Mouse (Mus musculus): ENCODE measurements around the gene Baz2a. TPM values are rescaled to one million over a fixed set of nuclear protein-coding genes. Genes with fewer than 3 reads are reported as not detected.
"Not testable (repeated sequence)": the region's sequence is repeated elsewhere in the genome, so short reads cannot be mapped to it uniquely, and the experiment has no call there.

Baz2a gene
- polyA plus RNA-seq, 1 experiment from 2014 or later, result 11.4 TPM

- ATAC-seq (ENCODE audit: low read depth); H3K4me2 ChIP-seq (ENCODE audit: low read depth, low read length): not testable (repeated sequence)
- H3K36me3 ChIP-seq (ENCODE audit: control insufficient read depth, insufficient read depth, low read length), result peaks cover 19% of the 10 kb centered on the region
These were observed 13.1 kb upstream of the Baz2a start for GRCm38 (mm10) chr10:128078269-128078668.

GRCm38 (mm10) chr10:128080496-128080895 lies 10.9 kb upstream of the Baz2a start:
- H3K4me2 ChIP-seq (ENCODE audit: low read depth, low read length), result no peak overlapping the region
- no peaks in the 10 kb centered on the region for H3K27me3 ChIP-seq (ENCODE audit: control insufficient read depth, insufficient read depth, low read depth, low read length)
- H3K4me3 ChIP-seq (ENCODE audit: low read length), result no peak overlapping the region
- H3K9ac ChIP-seq (ENCODE audit: low read length), result no peak overlapping the region
- peaks cover 9% of the 10 kb centered on the region; the same call in 1 of the 2 replicates for H3K4me1 ChIP-seq (replicated peaks; ENCODE audit: control insufficient read depth, insufficient read depth, low read length)
- 79% methylated on average over 1 of the region's 1 CpGs for WGBS
- H3K9me3 ChIP-seq (ENCODE audit: control insufficient read depth, low read length), result no peaks in the 10 kb centered on the region
- no peak overlapping the region for H3K27ac ChIP-seq (ENCODE audit: low read length)
- H3K36me3 ChIP-seq (ENCODE audit: control insufficient read depth, insufficient read depth, low read length), result peaks cover 16% of the 10 kb centered on the region
- ATAC-seq (ENCODE audit: low read depth), result no peak

More at GRCm38 (mm10) chr10:128078269-128078668, 13.1 kb upstream of the Baz2a start:
- not testable (repeated sequence) for H3K9me3 ChIP-seq (ENCODE audit: control insufficient read depth, low read length); H3K27me3 ChIP-seq (ENCODE audit: control insufficient read depth, insufficient read depth, low read depth, low read length); H3K9ac ChIP-seq (ENCODE audit: low read length); H3K27ac ChIP-seq (ENCODE audit: low read length); H3K4me1 ChIP-seq (replicated peaks; ENCODE audit: control insufficient read depth, insufficient read depth, low read length); H3K4me3 ChIP-seq (ENCODE audit: low read length)
- 77% methylated on average over 5 of the region's 5 CpGs for WGBS

- no peak overlapping the region for H3K27ac ChIP-seq (ENCODE audit: low read length)
- peaks cover 9% of the 10 kb centered on the region; the same call in 1 of the 2 replicates for H3K4me1 ChIP-seq (replicated peaks; ENCODE audit: control insufficient read depth, insufficient read depth, low read length)
These were observed 9.4 kb upstream of the Baz2a start for GRCm38 (mm10) chr10:128081807-128082476.

GRCm38 (mm10) chr10:128082477-128082808 lies 8.9 kb upstream of the Baz2a start:
- H3K9me3 ChIP-seq (ENCODE audit: control insufficient read depth, low read length), result no peaks in the 10 kb centered on the region
- peaks cover 24% of the 10 kb centered on the region for H3K36me3 ChIP-seq (ENCODE audit: control insufficient read depth, insufficient read depth, low read length)
- no peaks in the 10 kb centered on the region for H3K27me3 ChIP-seq (ENCODE audit: control insufficient read depth, insufficient read depth, low read depth, low read length)
- WGBS, result 9% methylated on average over 9 of the region's 9 CpGs
- H3K4me2 ChIP-seq (ENCODE audit: low read depth, low read length), result peak overlapping the region; percentile 73
- H3K4me3 ChIP-seq (ENCODE audit: low read length), result peak overlapping the region; percentile 100
- ATAC-seq (ENCODE audit: low read depth), result no peak
- peak overlapping the region; percentile 34 for H3K27ac ChIP-seq (ENCODE audit: low read length)
- peaks cover 9% of the 10 kb centered on the region; the same call in 1 of the 2 replicates for H3K4me1 ChIP-seq (replicated peaks; ENCODE audit: control insufficient read depth, insufficient read depth, low read length)
- peak overlapping the region; percentile 67 for H3K9ac ChIP-seq (ENCODE audit: low read length)

More at GRCm38 (mm10) chr10:128081807-128082476, 9.4 kb upstream of the Baz2a start:
- Histone ChIP-seq H3K4me3 (ENCODE audit: low read length) (peak overlapping the region; percentile 100), H3K4me2 (ENCODE audit: low read depth, low read length) (peak overlapping the region; percentile 73), H3K36me3 (ENCODE audit: control insufficient read depth, insufficient read depth, low read length) (peaks cover 29% of the 10 kb centered on the region), H3K9me3 (ENCODE audit: control insufficient read depth, low read length) (no peaks in the 10 kb centered on the region), H3K27me3 (ENCODE audit: control insufficient read depth, insufficient read depth, low read depth, low read length) (no peaks in the 10 kb centered on the region), H3K9ac (ENCODE audit: low read length) (peak overlapping the region; percentile 67)
- 45% methylated on average over 6 of the region's 6 CpGs for WGBS
- ATAC-seq (ENCODE audit: low read depth), result no peak

- WGBS, result under 1% methylated on average over 34 of the region's 34 CpGs
- no peaks in the 10 kb centered on the region for H3K27me3 ChIP-seq (ENCODE audit: control insufficient read depth, insufficient read depth, low read depth, low read length)
- peak within 1 kb of the TSS; percentile 73 for H3K4me2 ChIP-seq (ENCODE audit: low read depth, low read length)
- H3K9ac ChIP-seq (ENCODE audit: low read length), result peak within 1 kb of the TSS; percentile 99
- H3K4me3 ChIP-seq (ENCODE audit: low read length), result peak within 1 kb of the TSS; percentile 100
- peaks cover 9% of the 10 kb centered on the region; the same call in 1 of the 2 replicates for H3K4me1 ChIP-seq (replicated peaks; ENCODE audit: control insufficient read depth, insufficient read depth, low read length)
- H3K36me3 ChIP-seq (ENCODE audit: control insufficient read depth, insufficient read depth, low read length), result peaks cover 28% of the 10 kb centered on the region
- H3K9me3 ChIP-seq (ENCODE audit: control insufficient read depth, low read length), result no peaks in the 10 kb centered on the region
- ATAC-seq (ENCODE audit: low read depth), result peak; percentile 99
- H3K27ac ChIP-seq (ENCODE audit: low read length), result peak within 1 kb of the TSS; percentile 83
These were observed 8.4 kb upstream of the Baz2a start, which contains the start of gene Atp5b for GRCm38 (mm10) chr10:128082880-128083421. Gene Atp5b (plus strand): TSS chr10:128083273.

- Histone ChIP-seq H3K4me1 (replicated peaks; ENCODE audit: control insufficient read depth, insufficient read depth, low read length) (peaks cover 9% of the 10 kb centered on the region; the same call in 1 of the 2 replicates), H3K36me3 (ENCODE audit: control insufficient read depth, insufficient read depth, low read length) (peaks cover 35% of the 10 kb centered on the region), H3K9me3 (ENCODE audit: control insufficient read depth, low read length) (no peaks in the 10 kb centered on the region), H3K4me3 (ENCODE audit: low read length) (peak overlapping the region; percentile 100), H3K4me2 (ENCODE audit: low read depth, low read length) (peak overlapping the region; percentile 73), H3K27ac (ENCODE audit: low read length) (peak overlapping the region; percentile 83), H3K9ac (ENCODE audit: low read length) (peak overlapping the region; percentile 99), H3K27me3 (ENCODE audit: control insufficient read depth, insufficient read depth, low read depth, low read length) (no peaks in the 10 kb centered on the region)
- under 1% methylated on average over 22 of the region's 22 CpGs for WGBS
- ATAC-seq (ENCODE audit: low read depth), result no peak
These were observed 7.7 kb upstream of the Baz2a start for GRCm38 (mm10) chr10:128083688-128084087.

GRCm38 (mm10) chr10:128084160-128084559 lies 7.2 kb upstream of the Baz2a start:
- 0% methylated on average over 3 of the region's 3 CpGs for WGBS
- no peaks in the 10 kb centered on the region for H3K27me3 ChIP-seq (ENCODE audit: control insufficient read depth, insufficient read depth, low read depth, low read length)
- peak overlapping the region; percentile 99 for H3K9ac ChIP-seq (ENCODE audit: low read length)
- peak overlapping the region; percentile 100 for H3K4me3 ChIP-seq (ENCODE audit: low read length)
- ATAC-seq (ENCODE audit: low read depth), result no peak
- H3K36me3 ChIP-seq (ENCODE audit: control insufficient read depth, insufficient read depth, low read length), result peaks cover 39% of the 10 kb centered on the region
- peak overlapping the region; percentile 73 for H3K4me2 ChIP-seq (ENCODE audit: low read depth, low read length)
- peak overlapping the region; percentile 83 for H3K27ac ChIP-seq (ENCODE audit: low read length)
- no peaks in the 10 kb centered on the region for H3K9me3 ChIP-seq (ENCODE audit: control insufficient read depth, low read length)
- peaks cover 9% of the 10 kb centered on the region; the same call in 1 of the 2 replicates for H3K4me1 ChIP-seq (replicated peaks; ENCODE audit: control insufficient read depth, insufficient read depth, low read length)

- 73% methylated on average over 6 of the region's 6 CpGs for WGBS
- peaks cover 50% of the 10 kb centered on the region for H3K36me3 ChIP-seq (ENCODE audit: control insufficient read depth, insufficient read depth, low read length)
- H3K4me3 ChIP-seq (ENCODE audit: low read length), result no peak overlapping the region
- H3K9me3 ChIP-seq (ENCODE audit: control insufficient read depth, low read length), result no peaks in the 10 kb centered on the region
- H3K4me1 ChIP-seq (replicated peaks; ENCODE audit: control insufficient read depth, insufficient read depth, low read length), result peaks cover 17% of the 10 kb centered on the region
- ATAC-seq (ENCODE audit: low read depth), result no peak
- H3K27ac ChIP-seq (ENCODE audit: low read length), result no peak overlapping the region
- H3K27me3 ChIP-seq (ENCODE audit: control insufficient read depth, insufficient read depth, low read depth, low read length), result no peaks in the 10 kb centered on the region
- H3K4me2 ChIP-seq (ENCODE audit: low read depth, low read length), result no peak overlapping the region
- no peak overlapping the region for H3K9ac ChIP-seq (ENCODE audit: low read length)
These were observed 5.0 kb upstream of the Baz2a start for GRCm38 (mm10) chr10:128086391-128086790.

- ATAC-seq (ENCODE audit: low read depth); H3K4me3 ChIP-seq (ENCODE audit: low read length); H3K27ac ChIP-seq (ENCODE audit: low read length); H3K4me2 ChIP-seq (ENCODE audit: low read depth, low read length); H3K9ac ChIP-seq (ENCODE audit: low read length); H3K27me3 ChIP-seq (ENCODE audit: control insufficient read depth, insufficient read depth, low read depth, low read length); H3K9me3 ChIP-seq (ENCODE audit: control insufficient read depth, low read length): not testable (repeated sequence)
- Histone ChIP-seq H3K36me3 (ENCODE audit: control insufficient read depth, insufficient read depth, low read length) (peaks cover 50% of the 10 kb centered on the region), H3K4me1 (replicated peaks; ENCODE audit: control insufficient read depth, insufficient read depth, low read length) (peaks cover 22% of the 10 kb centered on the region)
- 71% methylated on average over 2 of the region's 2 CpGs for WGBS
These were observed 4.2 kb upstream of the Baz2a start for GRCm38 (mm10) chr10:128087216-128087615.
